Mouse (Mus musculus): ENCODE data around the gene Usp54.
"Not testable (repeated sequence)": the region's sequence is repeated elsewhere in the genome, so short reads cannot be mapped to it uniquely, and the experiment has no call there.

Usp54 gene

GRCm38 (mm10) chr14:20646381-20646780 is 5.5 kb upstream of the Usp54 start:
- Histone ChIP-seq H3K9me3 (ENCODE audit: low read length) (no peaks in the 10 kb centered on the region), H3K36me3 (ENCODE audit: insufficient read depth, low read length) (peaks cover 5% of the 10 kb centered on the region; the same call in 1 of the 2 replicates), H3K4me1 (replicated peaks; ENCODE audit: low read depth, low read length) (peaks cover 20% of the 10 kb centered on the region), H3K4me3 (replicated peaks; ENCODE audit: low read length) (no peak overlapping the region), H3K27me3 (ENCODE audit: insufficient read depth, low read length) (no peaks in the 10 kb centered on the region)
- no peak for TF ChIP-seq POU5F1 (IDR thresholded peaks at IDR 0.05; ENCODE audit: borderline replicate concordance, low read length)
- no peak for TF ChIP-seq NANOG (IDR thresholded peaks at IDR 0.05; ENCODE audit: borderline replicate concordance, low read length)
- no peak for TF ChIP-seq CTCF (conservative IDR thresholded peaks at IDR 0.05; ENCODE audit: low read length)

- TF ChIP-seq NANOG (IDR thresholded peaks at IDR 0.05; ENCODE audit: borderline replicate concordance, low read length) (no peak), CTCF (conservative IDR thresholded peaks at IDR 0.05; ENCODE audit: low read length) (peak; percentile 25)
- Histone ChIP-seq H3K36me3 (ENCODE audit: insufficient read depth, low read length) (peaks cover 5% of the 10 kb centered on the region; the same call in 1 of the 2 replicates), H3K4me1 (replicated peaks; ENCODE audit: low read depth, low read length) (peaks cover 15% of the 10 kb centered on the region), H3K4me3 (replicated peaks; ENCODE audit: low read length) (no peak overlapping the region), H3K9me3 (ENCODE audit: low read length) (no peaks in the 10 kb centered on the region), H3K27me3 (ENCODE audit: insufficient read depth, low read length) (no peaks in the 10 kb centered on the region)
Measured at GRCm38 (mm10) chr14:20645547-20645946, 4.7 kb upstream of the Usp54 start.

GRCm38 (mm10) chr14:20641438-20641875 is 594 bp upstream of the Usp54 start:
- Histone ChIP-seq H3K4me3 (replicated peaks; ENCODE audit: low read length) (peak overlapping the region; percentile 94), H3K27me3 (ENCODE audit: insufficient read depth, low read length) (no peaks in the 10 kb centered on the region), H3K36me3 (ENCODE audit: insufficient read depth, low read length) (peaks cover 5% of the 10 kb centered on the region; the same call in 1 of the 2 replicates), H3K9me3 (ENCODE audit: low read length) (no peaks in the 10 kb centered on the region), H3K4me1 (replicated peaks; ENCODE audit: low read depth, low read length) (peaks cover 37% of the 10 kb centered on the region)
- TF ChIP-seq CTCF (conservative IDR thresholded peaks at IDR 0.05; ENCODE audit: low read length) (no peak), NANOG (IDR thresholded peaks at IDR 0.05; ENCODE audit: borderline replicate concordance, low read length) (no peak), POU5F1 (IDR thresholded peaks at IDR 0.05; ENCODE audit: borderline replicate concordance, low read length) (no peak)

DNA sequence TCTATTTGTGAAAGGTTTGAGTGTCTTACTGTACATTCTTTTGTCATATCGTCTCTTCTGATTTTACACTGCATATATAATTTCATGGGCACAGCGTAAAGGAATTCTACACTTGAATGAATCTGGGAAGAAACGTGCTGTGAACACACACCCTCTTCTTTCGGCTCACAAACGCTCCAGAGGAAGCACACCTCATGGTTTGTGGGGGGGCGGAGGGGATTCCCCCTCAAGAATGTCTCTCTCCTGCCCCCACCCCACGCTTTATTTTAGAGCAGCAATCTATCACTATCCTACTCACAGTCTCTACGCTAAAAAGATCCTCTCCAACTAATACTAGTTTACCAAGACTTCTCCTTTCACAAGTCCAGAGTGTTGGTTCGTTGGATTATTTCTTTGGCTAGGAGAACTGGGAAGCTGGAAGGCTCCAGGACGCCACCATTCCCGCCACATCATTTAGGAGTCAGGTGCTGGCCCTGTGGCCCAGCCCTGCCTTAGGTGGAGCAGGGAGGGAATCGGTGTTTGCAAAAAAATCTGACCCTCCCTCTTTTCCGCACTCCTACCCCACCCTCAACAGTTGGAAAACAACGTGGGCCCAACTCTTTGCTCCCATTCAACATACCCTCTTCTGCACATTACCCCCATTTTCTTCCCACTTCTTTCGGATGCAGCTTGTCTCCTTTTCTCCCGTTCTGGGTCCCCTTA is 794 bp downstream of the Usp54 start:
- Histone ChIP-seq H3K4me1 (replicated peaks; ENCODE audit: low read depth, low read length) (peaks cover 45% of the 10 kb centered on the region), H3K9me3 (ENCODE audit: low read length) (no peaks in the 10 kb centered on the region), H3K4me3 (replicated peaks; ENCODE audit: low read length) (peak overlapping the region; percentile 94), H3K36me3 (ENCODE audit: insufficient read depth, low read length) (peaks cover 9% of the 10 kb centered on the region; the same call in 1 of the 2 replicates), H3K27me3 (ENCODE audit: insufficient read depth, low read length) (no peaks in the 10 kb centered on the region)
- TF ChIP-seq NANOG (IDR thresholded peaks at IDR 0.05; ENCODE audit: borderline replicate concordance, low read length) (no peak), CTCF (conservative IDR thresholded peaks at IDR 0.05; ENCODE audit: low read length) (no peak), POU5F1 (IDR thresholded peaks at IDR 0.05; ENCODE audit: borderline replicate concordance, low read length) (no peak)

DNA sequence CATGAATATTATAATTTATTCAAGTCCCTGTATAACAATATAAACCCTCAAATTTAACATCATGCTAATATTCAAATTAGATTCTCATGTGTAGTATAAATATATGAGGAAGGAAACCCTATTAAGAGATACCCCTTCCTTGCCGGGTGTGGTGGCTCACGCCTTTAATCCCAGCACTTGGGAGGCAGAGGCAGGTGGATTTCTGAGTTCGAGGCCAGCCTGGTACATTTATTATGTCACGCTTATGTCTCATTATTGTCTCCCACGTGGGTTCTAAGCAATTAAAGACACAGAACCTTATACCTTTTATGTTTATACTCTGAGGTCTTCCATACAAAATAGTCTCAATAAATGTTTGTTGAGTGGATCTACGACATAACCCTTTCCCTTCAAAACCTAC is 2.2 kb downstream of the Usp54 start:
- Histone ChIP-seq H3K27me3 (ENCODE audit: insufficient read depth, low read length) (no peaks in the 10 kb centered on the region), H3K36me3 (ENCODE audit: insufficient read depth, low read length) (peaks cover 9% of the 10 kb centered on the region; the same call in 1 of the 2 replicates), H3K9me3 (ENCODE audit: low read length) (no peaks in the 10 kb centered on the region), H3K4me3 (replicated peaks; ENCODE audit: low read length) (peak overlapping the region; percentile 94; the same call in 1 of the 2 replicates), H3K4me1 (replicated peaks; ENCODE audit: low read depth, low read length) (peaks cover 45% of the 10 kb centered on the region)
- TF ChIP-seq CTCF (conservative IDR thresholded peaks at IDR 0.05; ENCODE audit: low read length) (no peak), NANOG (IDR thresholded peaks at IDR 0.05; ENCODE audit: borderline replicate concordance, low read length) (no peak), POU5F1 (IDR thresholded peaks at IDR 0.05; ENCODE audit: borderline replicate concordance, low read length) (no peak)

DNA sequence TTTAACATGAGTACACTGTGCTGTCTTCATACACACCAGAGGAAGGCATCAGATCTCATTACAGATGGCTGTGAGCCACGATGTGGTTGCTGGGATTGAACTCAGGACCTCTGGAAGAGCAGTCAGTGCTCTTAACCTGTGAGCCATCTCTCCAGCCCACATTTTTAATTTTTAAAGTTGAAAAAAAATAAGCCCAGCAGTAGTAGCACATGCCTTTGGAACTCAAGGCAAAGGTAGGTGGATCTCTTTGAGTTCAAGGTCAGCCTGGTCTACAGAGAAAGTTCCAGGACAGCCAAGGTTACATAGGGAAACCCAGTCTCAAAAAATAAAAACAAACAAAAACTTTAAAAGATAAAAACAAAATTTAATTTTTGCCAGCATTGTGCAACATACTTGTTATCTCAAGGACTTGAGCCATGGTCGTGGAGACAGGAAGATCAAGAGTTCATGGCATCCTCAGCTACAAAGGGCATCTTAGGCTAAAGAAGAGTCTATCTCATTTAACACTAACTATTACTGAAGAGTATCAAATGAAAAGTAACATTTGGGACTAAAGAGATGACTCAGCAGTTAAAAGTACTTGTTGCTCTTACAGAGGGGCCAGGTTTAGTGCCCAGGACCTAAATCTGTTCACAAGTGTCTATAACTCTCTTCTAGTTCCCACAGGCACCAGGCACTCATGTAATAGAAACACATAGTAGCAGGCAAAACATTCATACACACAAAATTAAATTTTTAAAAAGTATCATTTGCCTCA is 2.9 kb downstream of the Usp54 start:
- Histone ChIP-seq H3K36me3 (ENCODE audit: insufficient read depth, low read length) (0 out of 2 replicates have a peak, but pooled peaks cover 5% of the 10 kb centered on the region), H3K4me3 (replicated peaks; ENCODE audit: low read length) (no peak overlapping the region), H3K27me3 (ENCODE audit: insufficient read depth, low read length) (no peaks in the 10 kb centered on the region), H3K9me3 (ENCODE audit: low read length) (no peaks in the 10 kb centered on the region), H3K4me1 (replicated peaks; ENCODE audit: low read depth, low read length) (peaks cover 45% of the 10 kb centered on the region)
- no peak for TF ChIP-seq POU5F1 (IDR thresholded peaks at IDR 0.05; ENCODE audit: borderline replicate concordance, low read length)
- TF ChIP-seq CTCF (conservative IDR thresholded peaks at IDR 0.05; ENCODE audit: low read length), result no peak
- TF ChIP-seq NANOG (IDR thresholded peaks at IDR 0.05; ENCODE audit: borderline replicate concordance, low read length), result no peak

DNA sequence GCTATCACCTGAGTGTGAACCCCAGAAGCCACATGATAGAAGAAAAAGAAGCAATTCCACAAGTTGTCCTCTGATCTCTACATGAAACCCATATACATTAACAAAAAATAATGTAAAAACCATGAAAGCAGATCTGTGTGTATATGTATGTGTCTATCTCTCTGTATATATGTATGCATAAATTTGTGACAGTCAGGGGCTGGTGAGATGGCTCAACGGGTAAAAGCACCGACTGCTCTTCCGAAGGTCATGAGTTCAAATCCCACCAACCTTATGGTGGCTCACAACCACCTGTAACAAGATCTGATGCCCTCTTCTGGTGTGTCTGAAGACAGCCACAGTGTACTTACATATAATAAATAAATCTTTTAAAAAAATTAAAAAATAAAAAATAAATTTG is 3.9 kb downstream of the Usp54 start:
- H3K4me3 ChIP-seq (replicated peaks; ENCODE audit: low read length), result not testable (repeated sequence)

DNA sequence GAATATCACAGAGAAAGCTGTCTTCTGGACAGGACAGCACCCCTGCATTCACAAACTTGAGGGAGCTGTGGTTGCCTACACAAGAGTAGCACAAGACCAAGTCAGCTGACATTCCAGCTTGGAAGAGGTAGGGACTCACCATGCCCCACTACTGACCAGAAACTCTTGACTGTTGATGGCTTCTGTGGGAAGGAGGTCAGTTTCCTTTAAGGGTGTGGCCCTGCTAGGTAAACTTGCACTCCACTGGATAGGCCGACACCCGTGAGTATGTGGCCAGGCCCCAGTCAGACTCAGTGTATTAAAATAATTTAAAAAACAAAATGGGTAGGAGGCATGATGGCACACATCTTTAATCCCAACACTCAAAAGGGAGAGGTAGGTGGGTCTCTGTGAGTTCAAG is 5.3 kb downstream of the Usp54 start:
- Histone ChIP-seq H3K9me3 (ENCODE audit: low read length) (no peaks in the 10 kb centered on the region), H3K4me3 (replicated peaks; ENCODE audit: low read length) (no peak overlapping the region), H3K4me1 (replicated peaks; ENCODE audit: low read depth, low read length) (peaks cover 30% of the 10 kb centered on the region), H3K27me3 (ENCODE audit: insufficient read depth, low read length) (no peaks in the 10 kb centered on the region), H3K36me3 (ENCODE audit: insufficient read depth, low read length) (0 out of 2 replicates have a peak, but pooled peaks cover 8% of the 10 kb centered on the region)
- TF ChIP-seq POU5F1 (IDR thresholded peaks at IDR 0.05; ENCODE audit: borderline replicate concordance, low read length) (no peak), NANOG (IDR thresholded peaks at IDR 0.05; ENCODE audit: borderline replicate concordance, low read length) (no peak), CTCF (conservative IDR thresholded peaks at IDR 0.05; ENCODE audit: low read length) (no peak)

More for the DNA sequence above, 3.9 kb downstream of the Usp54 start:
- H3K9me3 ChIP-seq (ENCODE audit: low read length); H3K27me3 ChIP-seq (ENCODE audit: insufficient read depth, low read length); H3K36me3 ChIP-seq (ENCODE audit: insufficient read depth, low read length): not testable (repeated sequence)
- H3K4me1 ChIP-seq (replicated peaks; ENCODE audit: low read depth, low read length), result peaks cover 35% of the 10 kb centered on the region

Measured in E14TG2a.4 (cell line).